Mouse (Mus musculus) embryonic fibroblast, embryonic 13.5 days (primary cell): ENCODE measurements at regions not wholly inside any gene's neighbourhood (a gene's known extent, or its start where the extent isn't known, plus 50 kb on each side); places are given as distances from the start of the nearest gene placed in this dataset.

ENCODE experiments used
- H3K27ac ChIP-seq: 2 replicates; pipeline ENCODE4 v1.5.1; 2012; ENCODE audit warnings: low read length, control low read depth, inconsistent platforms; ENCODE audit not compliant: insufficient read depth
- H3K4me1 ChIP-seq: 2 replicates; pipeline ENCODE4 v1.6.1; 2011; ENCODE audit warnings: low read length; ENCODE audit not compliant: control insufficient read depth, insufficient read depth
- H3K4me3 ChIP-seq: 2 replicates; pipeline ENCODE4 v1.5.1; 2011; ENCODE audit warnings: mild to moderate bottlenecking, control low read depth, low read length; ENCODE audit not compliant: insufficient read depth
- CTCF ChIP-seq: IDR thresholded peaks from 2 replicates; pipeline ENCODE4 v1.5.1; 2011; ENCODE audit warnings: mild to moderate bottlenecking, control low read depth, low read length, moderate library complexity, borderline replicate concordance; ENCODE audit not compliant: insufficient read depth
- POLR2A ChIP-seq: IDR thresholded peaks from 2 replicates; pipeline ENCODE4 v1.6.1; 2011; ENCODE audit warnings: low read depth, mild to moderate bottlenecking, control low read depth, low read length, moderate library complexity

GRCm38 (mm10) chr19:26532509-26532908, 72.3 kb upstream of the Smarca2 start:
- TF ChIP-seq CTCF: no peak
- Histone ChIP-seq H3K4me1 (no peaks in the 10 kb centered on the region), H3K27ac (no peak overlapping the region), H3K4me3 (no peak overlapping the region)

GRCm38 (mm10) chr19:26545671-26546070, 59.2 kb upstream of the Smarca2 start:
- TF ChIP-seq CTCF (no peak), POLR2A (no peak)
- H3K4me1 ChIP-seq: peaks cover 3% of the 10 kb centered on the region
- H3K27ac ChIP-seq: no peak overlapping the region
- no peak overlapping the region for H3K4me3 ChIP-seq

- TF ChIP-seq CTCF (no peak), POLR2A (no peak)
- no peak overlapping the region for H3K27ac ChIP-seq
- no peak overlapping the region for H3K4me3 ChIP-seq
- peaks cover 3% of the 10 kb centered on the region for H3K4me1 ChIP-seq
Measured at GRCm38 (mm10) chr19:26547522-26547921, 57.3 kb upstream of the Smarca2 start.

- peaks cover 3% of the 10 kb centered on the region for H3K4me1 ChIP-seq
- TF ChIP-seq CTCF: no peak
- TF ChIP-seq POLR2A: no peak
- no peak overlapping the region for H3K27ac ChIP-seq
- H3K4me3 ChIP-seq: no peak overlapping the region
Measured at GRCm38 (mm10) chr19:26548562-26549270, 56.1 kb upstream of the Smarca2 start.

- no peak for TF ChIP-seq POLR2A
- TF ChIP-seq CTCF: no peak
- Histone ChIP-seq H3K27ac (no peak overlapping the region), H3K4me3 (no peak overlapping the region), H3K4me1 (peaks cover 3% of the 10 kb centered on the region)
Measured at GRCm38 (mm10) chr19:26550299-26550698, 54.6 kb upstream of the Smarca2 start.
